Mouse (Mus musculus) megakaryocyte, embryonic 14.5 days (primary cell): ENCODE results near the gene Notch1.

ENCODE experiments used
- FLI1 ChIP-seq: IDR thresholded peaks from 2 replicates; pipeline ENCODE4 v1.6.1; 2012; ENCODE audit warnings: low read length, inconsistent platforms, mixed read lengths
- GATA1 ChIP-seq: IDR thresholded peaks from 3 replicates; pipeline ENCODE4 v1.6.1; 2012; ENCODE audit warnings: mixed read lengths, low read length, inconsistent platforms, borderline replicate concordance

DNA sequence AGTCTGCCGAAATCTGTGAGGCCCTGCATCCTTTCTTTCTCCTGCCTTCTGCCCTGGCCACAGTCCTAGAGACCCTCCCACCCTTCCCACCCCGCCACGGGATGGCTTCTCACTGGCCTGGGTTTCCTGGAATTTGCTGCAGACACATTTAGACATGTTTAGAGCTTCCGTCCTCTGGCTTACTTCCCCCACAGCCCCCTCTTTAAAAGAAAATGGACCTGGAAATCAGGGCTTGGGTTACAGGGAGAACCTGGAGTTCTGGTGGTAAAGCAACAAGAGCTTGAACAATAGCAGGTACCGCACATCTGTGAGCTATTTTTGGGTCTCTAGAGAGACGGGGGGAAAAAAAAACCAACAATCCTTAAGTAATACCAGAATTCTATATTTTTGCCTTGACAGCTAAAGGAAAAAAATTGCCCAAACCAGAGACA is 8.5 kb downstream of the Notch1 start:
- TF ChIP-seq GATA1 (no peak), FLI1 (no peak)
